ENCODE assay signal across 16 mouse cellular contexts in the genomic region with DNA sequence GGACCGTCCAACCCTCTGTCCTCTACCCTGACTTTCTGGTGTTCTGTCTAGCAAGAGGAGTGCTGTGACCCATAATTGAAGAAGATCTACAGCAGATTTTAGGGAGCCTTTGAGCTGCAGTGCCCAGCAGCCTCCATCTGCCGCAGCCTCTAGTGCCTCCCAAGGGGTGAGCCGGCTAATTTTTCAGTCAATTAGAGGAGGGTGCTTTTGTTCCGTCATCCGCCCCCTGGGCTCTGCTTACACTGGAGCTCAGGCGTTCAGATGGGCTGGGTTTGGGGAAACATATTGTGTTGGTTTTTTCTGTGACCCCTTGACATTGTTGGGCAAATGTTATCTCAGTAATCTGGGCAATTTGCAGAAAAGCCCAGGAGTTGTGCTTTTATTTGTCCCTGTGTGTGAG.
DNase-seq lines count a peak whose midpoint lies in the region; ATAC-seq lines count a peak whose summit lies in the region.
"Had no signal": no experiment of that assay in that cellular context is flagged by ENCODE, and none has a peak within 500 bp of the region (broad histone marks: within the 10 kb centered on the region; RNA-seq: fewer than 3 reads in every experiment).

No protein-coding gene starts in this region.

- H3K36me3 ChIP-seq in hindbrain, embryonic 11.5 days (ENCODE audit: control insufficient read depth, insufficient read depth, low read length) = no peaks in the 10 kb centered on the region
- H3K36me3 ChIP-seq in hindbrain, embryonic 13.5 days = no peaks in the 10 kb centered on the region
- no peaks in the 10 kb centered on the region for H3K36me3 ChIP-seq in neural tube, embryonic 14.5 days (ENCODE audit: control insufficient read depth, insufficient read depth, low read length)
- no peaks in the 10 kb centered on the region for H3K36me3 ChIP-seq in neural tube, embryonic 15.5 days
- H3K36me3 ChIP-seq: heart, embryonic 15.5 days; intestine, embryonic 15.5 days; limb, embryonic 12.5 days; lung, embryonic 15.5 days had no signal

- no peaks in the 10 kb centered on the region for H3K9me3 ChIP-seq in hindbrain, embryonic 11.5 days (ENCODE audit: control insufficient read depth, low read length)
- H3K9me3 ChIP-seq in hindbrain, embryonic 13.5 days = no peaks in the 10 kb centered on the region
- no peaks in the 10 kb centered on the region for H3K9me3 ChIP-seq in neural tube, embryonic 14.5 days (ENCODE audit: control insufficient read depth, low read length)
- H3K9me3 ChIP-seq in neural tube, embryonic 15.5 days (replicated peaks) = no peaks in the 10 kb centered on the region
- H3K9me3 ChIP-seq: heart, embryonic 15.5 days; intestine, embryonic 15.5 days; limb, embryonic 12.5 days; lung, embryonic 15.5 days had no signal

- peak; percentile 51; the same call in 1 of the 2 replicates for ATAC-seq in hindbrain, embryonic 11.5 days (ENCODE audit: low FRiP score)
- ATAC-seq in hindbrain, embryonic 13.5 days (ENCODE audit: low FRiP score) = no peak
- ATAC-seq in neural tube, embryonic 14.5 days (ENCODE audit: low read depth) = peak; percentile 46; the same call in 1 of the 2 replicates
- no peak for ATAC-seq in neural tube, embryonic 15.5 days (ENCODE audit: low FRiP score)
- ATAC-seq: intestine, embryonic 15.5 days had no signal

- H3K27ac ChIP-seq in hindbrain, embryonic 11.5 days (ENCODE audit: low read depth, low read length) = no peak overlapping the region; the same call in 1 of the 2 replicates
- H3K27ac ChIP-seq in hindbrain, embryonic 13.5 days = no peak overlapping the region
- no peak overlapping the region for H3K27ac ChIP-seq in neural tube, embryonic 14.5 days (ENCODE audit: low read depth, low read length)
- H3K27ac ChIP-seq in neural tube, embryonic 15.5 days (replicated peaks) = no peak overlapping the region
- H3K27ac ChIP-seq: heart, embryonic 15.5 days; intestine, embryonic 15.5 days; limb, embryonic 12.5 days; liver, embryonic 14.5 days; lung, embryonic 15.5 days had no signal

- WGBS in hindbrain, embryonic 11.5 days = 35% methylated on average over 6 of the region's 6 CpGs
- WGBS in hindbrain, embryonic 13.5 days = 22% methylated on average over 6 of the region's 6 CpGs
- 6% methylated on average over 6 of the region's 6 CpGs for WGBS in neural tube, embryonic 14.5 days
- WGBS in neural tube, embryonic 15.5 days = 20% methylated on average over 6 of the region's 6 CpGs

- no peak overlapping the region for H3K4me3 ChIP-seq in hindbrain, embryonic 11.5 days (ENCODE audit: low read depth, low read length)
- no peak overlapping the region for H3K4me3 ChIP-seq in hindbrain, embryonic 13.5 days
- no peak overlapping the region for H3K4me3 ChIP-seq in neural tube, embryonic 14.5 days (ENCODE audit: low read depth, low read length)
- no peak overlapping the region for H3K4me3 ChIP-seq in neural tube, embryonic 15.5 days (replicated peaks)
- H3K4me3 ChIP-seq: erythroblast, embryonic 14.5 days; heart, embryonic 15.5 days; intestine, embryonic 15.5 days; limb, embryonic 12.5 days; lung, embryonic 15.5 days had no signal

- no peak overlapping the region for H3K4me2 ChIP-seq in hindbrain, embryonic 11.5 days (replicated peaks; ENCODE audit: low read depth, low read length)
- H3K4me2 ChIP-seq in hindbrain, embryonic 13.5 days = no peak overlapping the region
- H3K4me2 ChIP-seq in neural tube, embryonic 14.5 days (ENCODE audit: low read depth, low read length) = no peak overlapping the region
- no peak overlapping the region for H3K4me2 ChIP-seq in neural tube, embryonic 15.5 days
- H3K4me2 ChIP-seq: heart, embryonic 15.5 days; intestine, embryonic 15.5 days; limb, embryonic 12.5 days; lung, embryonic 15.5 days had no signal

- peak; percentile 20 for DNase-seq in embryo, embryonic 10 days (ENCODE audit: low spot score)
- no peak for DNase-seq in embryo, embryonic 9.5 days (ENCODE audit: extremely low spot score)
- peak; percentile 46 for DNase-seq in hindbrain, embryonic 11.5 days (ENCODE audit: low spot score)
- DNase-seq in retina, postnatal 1 day = peak; percentile 46
- no peak for DNase-seq in adrenal gland, adult 8-10 months
- DNase-seq: adrenal gland, adult 2 months; gastrocnemius, postnatal 25 days had no signal

- no peak overlapping the region for H3K9ac ChIP-seq in hindbrain, embryonic 11.5 days (ENCODE audit: low read depth, low read length)
- H3K9ac ChIP-seq in hindbrain, embryonic 13.5 days = no peak overlapping the region
- H3K9ac ChIP-seq in neural tube, embryonic 14.5 days (replicated peaks; ENCODE audit: low read depth, low read length) = no peak overlapping the region
- H3K9ac ChIP-seq in neural tube, embryonic 15.5 days (replicated peaks) = no peak overlapping the region
- H3K9ac ChIP-seq: heart, embryonic 15.5 days; intestine, embryonic 15.5 days; limb, embryonic 12.5 days; liver, embryonic 14.5 days; lung, embryonic 15.5 days had no signal

- H3K27me3 ChIP-seq in hindbrain, embryonic 11.5 days (ENCODE audit: control insufficient read depth, insufficient read depth, low read length) = no peaks in the 10 kb centered on the region
- peaks cover 11% of the 10 kb centered on the region for H3K27me3 ChIP-seq in hindbrain, embryonic 13.5 days
- H3K27me3 ChIP-seq in neural tube, embryonic 14.5 days (ENCODE audit: control insufficient read depth, insufficient read depth, low read length) = no peaks in the 10 kb centered on the region
- H3K27me3 ChIP-seq in neural tube, embryonic 15.5 days (replicated peaks) = peaks cover 8% of the 10 kb centered on the region; the same call in 1 of the 2 replicates
- H3K27me3 ChIP-seq: heart, embryonic 15.5 days; intestine, embryonic 15.5 days; lung, embryonic 15.5 days had no signal

- no peaks in the 10 kb centered on the region for H3K4me1 ChIP-seq in hindbrain, embryonic 11.5 days (replicated peaks; ENCODE audit: control insufficient read depth, insufficient read depth, low read length)
- peaks cover 22% of the 10 kb centered on the region for H3K4me1 ChIP-seq in hindbrain, embryonic 13.5 days (replicated peaks)
- no peaks in the 10 kb centered on the region for H3K4me1 ChIP-seq in neural tube, embryonic 14.5 days (ENCODE audit: control insufficient read depth, insufficient read depth, low read length)
- 0 out of 2 replicates have a peak, but pooled peaks cover 7% of the 10 kb centered on the region for H3K4me1 ChIP-seq in neural tube, embryonic 15.5 days
- H3K4me1 ChIP-seq: heart, embryonic 15.5 days; intestine, embryonic 15.5 days; limb, embryonic 12.5 days; lung, embryonic 15.5 days had no signal

Comparison
In these comparisons a context has a peak if more than half of its experiments do, and no peak if none do; other contexts are left out.
1. DNase-seq: peak in embryo, embryonic 10 days (single experiment), hindbrain, embryonic 11.5 days (single experiment) and retina, postnatal 1 day (single experiment); none in embryo, embryonic 9.5 days (single experiment) and adrenal gland, adult 8-10 months (single experiment).
2. ATAC-seq: peak in hindbrain, embryonic 11.5 days (single experiment) and neural tube, embryonic 14.5 days (single experiment); none in hindbrain, embryonic 13.5 days (single experiment) and neural tube, embryonic 15.5 days (single experiment).